18 mouse cellular contexts compared by ENCODE assay signal in genomic region chr11:85910133-85910532, GRCm38 (mm10). TPM values are rescaled to one million over a fixed set of nuclear protein-coding genes. Genes with fewer than 3 reads are reported as not detected.
DNase-seq lines count a peak whose midpoint lies in the region; ATAC-seq lines count a peak whose summit lies in the region.
"Had no signal": no experiment of that assay in that cellular context is flagged by ENCODE, and none has a peak within 500 bp of the region (broad histone marks: within the 10 kb centered on the region; RNA-seq: fewer than 3 reads in every experiment).

No protein-coding gene starts in this region.

- WGBS in forebrain, embryonic 10.5 days: 52% methylated on average over 10 of the region's 10 CpGs
- WGBS in forebrain, embryonic 13.5 days: 50% methylated on average over 10 of the region's 10 CpGs
- 34% methylated on average over 10 of the region's 10 CpGs for WGBS in kidney, embryonic 15.5 days
- WGBS in embryonic facial prominence, embryonic 10.5 days: 37% methylated on average over 10 of the region's 10 CpGs

- H3K4me1 ChIP-seq in forebrain, embryonic 10.5 days: peaks cover 12% of the 10 kb centered on the region
- no peaks in the 10 kb centered on the region; the same call in 1 of the 2 replicates for H3K4me1 ChIP-seq in forebrain, embryonic 13.5 days
- peaks cover 10% of the 10 kb centered on the region for H3K4me1 ChIP-seq in kidney, embryonic 15.5 days
- H3K4me1 ChIP-seq in embryonic facial prominence, embryonic 10.5 days: peaks cover 43% of the 10 kb centered on the region

- H3K4me3 ChIP-seq in forebrain, embryonic 10.5 days: no peak overlapping the region
- H3K4me3 ChIP-seq in forebrain, embryonic 13.5 days: no peak overlapping the region
- no peak overlapping the region for H3K4me3 ChIP-seq in kidney, embryonic 15.5 days (replicated peaks)
- H3K4me3 ChIP-seq in embryonic facial prominence, embryonic 10.5 days: no peak overlapping the region
- H3K4me3 ChIP-seq: hindbrain, embryonic 10.5 days; limb, embryonic 15.5 days; midbrain, embryonic 12.5 days had no signal

- ATAC-seq in forebrain, embryonic 13.5 days: no peak
- no peak for ATAC-seq in kidney, embryonic 15.5 days (replicated peaks; ENCODE audit: low FRiP score)
- ATAC-seq: inflammation-experienced regulatory T-cells, adult 6 months; Patski had no signal

- no peak for DNase-seq in forebrain, embryonic 10.5 days (ENCODE audit: extremely low spot score, low spot score)
- no peak for DNase-seq in kidney, adult 18-20 months
- peak; percentile 67 for DNase-seq in embryonic facial prominence, embryonic 10.5 days (ENCODE audit: low spot score)
- peak; percentile 47 for DNase-seq in mesoderm, embryonic 11.5 days (ENCODE audit: low read depth, low spot score)
- no peak for DNase-seq in ovary, postnatal 10 days (ENCODE audit: low spot score)
- no peak for DNase-seq in frontal cortex, postnatal 14 days (ENCODE audit: low spot score in 2 of 2)
- DNase-seq: cerebellum, adult 2 months; kidney, postnatal 10 days; lung, adult 2 months; right cerebral cortex, postnatal 4 days had no signal

- H3K9me3 ChIP-seq in forebrain, embryonic 10.5 days: no peaks in the 10 kb centered on the region
- no peaks in the 10 kb centered on the region for H3K9me3 ChIP-seq in forebrain, embryonic 13.5 days (replicated peaks)
- no peaks in the 10 kb centered on the region for H3K9me3 ChIP-seq in kidney, embryonic 15.5 days (replicated peaks)
- no peaks in the 10 kb centered on the region for H3K9me3 ChIP-seq in embryonic facial prominence, embryonic 10.5 days
- H3K9me3 ChIP-seq: hindbrain, embryonic 10.5 days; limb, embryonic 15.5 days; midbrain, embryonic 12.5 days had no signal

- no peak overlapping the region for H3K9ac ChIP-seq in forebrain, embryonic 13.5 days
- no peak overlapping the region for H3K9ac ChIP-seq in kidney, embryonic 15.5 days
- H3K9ac ChIP-seq: limb, embryonic 15.5 days; midbrain, embryonic 12.5 days had no signal

- no peak overlapping the region for H3K4me2 ChIP-seq in forebrain, embryonic 13.5 days
- H3K4me2 ChIP-seq in kidney, embryonic 15.5 days: no peak overlapping the region
- H3K4me2 ChIP-seq: limb, embryonic 15.5 days; midbrain, embryonic 12.5 days had no signal

- no peaks in the 10 kb centered on the region for H3K36me3 ChIP-seq in forebrain, embryonic 10.5 days (replicated peaks)
- no peaks in the 10 kb centered on the region for H3K36me3 ChIP-seq in forebrain, embryonic 13.5 days (ENCODE audit: poor library complexity, severe bottlenecking)
- H3K36me3 ChIP-seq in kidney, embryonic 15.5 days: no peaks in the 10 kb centered on the region
- no peaks in the 10 kb centered on the region; the same call in 1 of the 2 replicates for H3K36me3 ChIP-seq in embryonic facial prominence, embryonic 10.5 days (replicated peaks)
- H3K36me3 ChIP-seq: hindbrain, embryonic 10.5 days; midbrain, embryonic 12.5 days had no signal

- peaks cover 57% of the 10 kb centered on the region for H3K27me3 ChIP-seq in forebrain, embryonic 10.5 days (ENCODE audit: poor library complexity, severe bottlenecking)
- H3K27me3 ChIP-seq in forebrain, embryonic 13.5 days: peaks cover 6% of the 10 kb centered on the region; the same call in 1 of the 2 replicates
- H3K27me3 ChIP-seq in kidney, embryonic 15.5 days: peaks cover 84% of the 10 kb centered on the region
- H3K27me3 ChIP-seq in embryonic facial prominence, embryonic 10.5 days (replicated peaks; ENCODE audit: low read depth, poor library complexity, severe bottlenecking): peaks cover 56% of the 10 kb centered on the region
- H3K27me3 ChIP-seq: limb, embryonic 15.5 days had no signal

- H3K27ac ChIP-seq in forebrain, embryonic 10.5 days: 0 out of 2 replicates have a peak overlapping the region, but pooled peaks have one; percentile 8
- H3K27ac ChIP-seq in forebrain, embryonic 13.5 days: no peak overlapping the region
- H3K27ac ChIP-seq in kidney, embryonic 15.5 days: 0 out of 2 replicates have a peak overlapping the region, but pooled peaks have one; percentile 18
- peak overlapping the region; percentile 76 for H3K27ac ChIP-seq in embryonic facial prominence, embryonic 10.5 days (replicated peaks)
- H3K27ac ChIP-seq: hindbrain, embryonic 10.5 days; limb, embryonic 15.5 days; midbrain, embryonic 12.5 days had no signal

RNA-seq across cellular contexts. Expression of gene Tbx4, which starts 23.9 kb away (rescaled TPM):
- 0.25 and 0.30 TPM in 2 replicates for polyA plus RNA-seq in forebrain, embryonic 10.5 days (2016; fragmentation: Nextera tagmentation; extraction: Ambion mirVana)
- polyA plus RNA-seq in forebrain, embryonic 13.5 days (2015; fragmentation: Nextera tagmentation; extraction: Ambion mirVana): 0.06 and 0.26 TPM in 2 replicates
- 0.36 and 0.56 TPM in 2 replicates for polyA plus RNA-seq in kidney, embryonic 15.5 days (2015; fragmentation: Nextera tagmentation; extraction: Ambion mirVana)
- 1.0 and 1.4 TPM in 2 replicates for polyA plus RNA-seq in embryonic facial prominence, embryonic 10.5 days (2016; fragmentation: Nextera tagmentation; extraction: Ambion mirVana)
- polyA plus RNA-seq: inflammation-experienced regulatory T-cells, adult 6 months; Patski had no signal

RNA-seq across cellular contexts. Expression of gene Gm11444, which starts 60.0 kb away (rescaled TPM):
- polyA plus RNA-seq in forebrain, embryonic 10.5 days (2016; fragmentation: Nextera tagmentation; extraction: Ambion mirVana): not detected in 2 replicates
- polyA plus RNA-seq in forebrain, embryonic 13.5 days (2015; fragmentation: Nextera tagmentation; extraction: Ambion mirVana): not detected in 2 replicates
- not detected in 2 replicates for polyA plus RNA-seq in kidney, embryonic 15.5 days (2015; fragmentation: Nextera tagmentation; extraction: Ambion mirVana)
- not detected in 2 replicates for polyA plus RNA-seq in embryonic facial prominence, embryonic 10.5 days (2016; fragmentation: Nextera tagmentation; extraction: Ambion mirVana)
- polyA plus RNA-seq: cerebellum, adult 2 months; forebrain, embryonic 11.5 days; hindbrain, embryonic 10.5 days; inflammation-experienced regulatory T-cells, adult 6 months; limb, embryonic 15.5 days; lung, adult 2 months; midbrain, embryonic 12.5 days; Patski had no signal

Comparison
In these comparisons a context has a peak if more than half of its experiments do, and no peak if none do; other contexts are left out.
1. DNase-seq: peak in embryonic facial prominence, embryonic 10.5 days (single experiment) and mesoderm, embryonic 11.5 days (single experiment); none in forebrain, embryonic 10.5 days (single experiment), kidney, adult 18-20 months (single experiment), ovary, postnatal 10 days (single experiment) and frontal cortex, postnatal 14 days (0 of 2).